Mouse (Mus musculus) lung, postnatal 0 days (tissue): Measurements from ENCODE around the gene Bcam.

Experiments used
- CTCF ChIP-seq: IDR thresholded peaks from 2 replicates; pipeline ENCODE4 v1.5.1; 2016; ENCODE audit warnings: antibody characterized with exemption, mild to moderate bottlenecking
- EP300 ChIP-seq: IDR thresholded peaks from 2 replicates; pipeline ENCODE4 v1.6.1; 2016; ENCODE audit warnings: antibody characterized with exemption, mild to moderate bottlenecking, control low read depth

- TF ChIP-seq EP300 (no peak), CTCF (no peak)
These were observed 46.6 kb downstream of the Bcam start for GRCm38 (mm10) chr7:19724167-19724566.
